Comparison of ENCODE assay signal across 16 mouse cellular contexts in the genomic region with DNA sequence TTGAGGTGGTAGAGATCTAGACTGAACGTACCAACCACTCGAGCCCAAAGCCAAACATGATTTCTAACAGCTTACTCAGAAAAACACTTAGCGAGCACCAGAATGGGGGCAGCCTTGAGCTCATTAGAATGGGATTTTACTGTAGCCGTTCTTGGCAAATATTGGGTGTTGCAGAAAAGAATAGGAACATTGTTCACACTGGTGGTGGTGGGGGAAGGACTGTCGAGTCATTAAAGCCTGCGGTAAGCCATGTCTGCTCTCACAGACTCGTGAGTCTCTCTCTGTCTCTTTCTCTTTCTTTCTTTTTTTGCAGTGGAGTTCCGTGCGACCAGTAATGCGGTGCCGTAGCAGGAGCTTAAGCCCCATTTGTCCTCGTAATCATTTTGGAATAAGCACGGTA. TPM values are rescaled to one million over a fixed set of nuclear protein-coding genes. Genes with fewer than 3 reads are reported as not detected.
A peak's percentile ranks its signal among the peaks of the same experiment; 100 is the strongest.
DNase-seq lines count a peak whose midpoint lies in the region; ATAC-seq and TF ChIP-seq lines count a peak whose summit lies in the region.
"Had no signal": no experiment of that assay in that cellular context is flagged by ENCODE, and none has a peak within 500 bp of the region (broad histone marks: within the 10 kb centered on the region; RNA-seq: fewer than 3 reads in every experiment).

No protein-coding gene starts in this region.

- no peaks in the 10 kb centered on the region for H3K9me3 ChIP-seq in hindbrain, postnatal 0 days (ENCODE audit: low read length)
- H3K9me3 ChIP-seq in hindbrain, embryonic 14.5 days (ENCODE audit: control insufficient read depth, low read length) = no peaks in the 10 kb centered on the region
- no peaks in the 10 kb centered on the region for H3K9me3 ChIP-seq in forebrain, postnatal 0 days (ENCODE audit: low read length)
- no peaks in the 10 kb centered on the region for H3K9me3 ChIP-seq in limb, embryonic 12.5 days
- H3K9me3 ChIP-seq: limb, embryonic 15.5 days had no signal

- DNase-seq in hindbrain, postnatal 0 days (ENCODE audit: low spot score) = no peak
- no peak for DNase-seq in hindbrain, embryonic 14.5 days (ENCODE audit: low spot score)
- peak; percentile 74 for DNase-seq in brain, adult 2 months (ENCODE audit: low read depth, low spot score)
- DNase-seq in forebrain, postnatal 0 days = peak; percentile 21
- DNase-seq in testis, postnatal 14 days (ENCODE audit: low spot score) = no peak
- no peak for DNase-seq in thymus, postnatal 4 days
- DNase-seq in spleen, postnatal 14 days (ENCODE audit: low spot score in 2 of 2) = no peak
- DNase-seq: heart, adult 18-20 months; heart, postnatal 36 days; kidney, postnatal 4 days; lung, postnatal 36 days had no signal

- no peak overlapping the region for H3K4me3 ChIP-seq in hindbrain, postnatal 0 days (ENCODE audit: low read length)
- no peak overlapping the region for H3K4me3 ChIP-seq in hindbrain, embryonic 14.5 days (replicated peaks; ENCODE audit: low read length)
- no peak overlapping the region for H3K4me3 ChIP-seq in forebrain, postnatal 0 days (ENCODE audit: low read depth, low read length)
- no peak overlapping the region for H3K4me3 ChIP-seq in limb, embryonic 12.5 days (replicated peaks)
- H3K4me3 ChIP-seq: erythroblast, embryonic 14.5 days; limb, embryonic 15.5 days had no signal

- H3K4me2 ChIP-seq in hindbrain, postnatal 0 days (ENCODE audit: low read depth, low read length) = no peak overlapping the region
- no peak overlapping the region for H3K4me2 ChIP-seq in hindbrain, embryonic 14.5 days (replicated peaks)
- H3K4me2 ChIP-seq in forebrain, postnatal 0 days (ENCODE audit: low read depth) = peak overlapping the region; percentile 25
- peak overlapping the region; percentile 13; the same call in 1 of the 2 replicates for H3K4me2 ChIP-seq in limb, embryonic 12.5 days
- H3K4me2 ChIP-seq: limb, embryonic 15.5 days had no signal

- no peak overlapping the region for H3K9ac ChIP-seq in hindbrain, postnatal 0 days (replicated peaks; ENCODE audit: low read length)
- H3K9ac ChIP-seq in hindbrain, embryonic 14.5 days = no peak overlapping the region
- no peak overlapping the region for H3K9ac ChIP-seq in forebrain, postnatal 0 days
- no peak overlapping the region for H3K9ac ChIP-seq in limb, embryonic 12.5 days (replicated peaks)
- H3K9ac ChIP-seq: limb, embryonic 15.5 days had no signal

- WGBS in hindbrain, postnatal 0 days = 58% methylated on average over 13 of the region's 13 CpGs
- WGBS in hindbrain, embryonic 14.5 days = 66% methylated on average over 13 of the region's 13 CpGs
- 20% methylated on average over 13 of the region's 13 CpGs for WGBS in forebrain, postnatal 0 days
- WGBS in limb, embryonic 12.5 days = 69% methylated on average over 13 of the region's 13 CpGs

- no peak overlapping the region for H3K27ac ChIP-seq in hindbrain, postnatal 0 days
- H3K27ac ChIP-seq in hindbrain, embryonic 14.5 days = no peak overlapping the region
- H3K27ac ChIP-seq in forebrain, postnatal 0 days (ENCODE audit: low read depth, low read length) = no peak overlapping the region
- peak overlapping the region; percentile 77 for H3K27ac ChIP-seq in limb, embryonic 12.5 days
- H3K27ac ChIP-seq: limb, embryonic 15.5 days had no signal

- H3K27me3 ChIP-seq in hindbrain, postnatal 0 days (ENCODE audit: insufficient read depth, low read length) = no peaks in the 10 kb centered on the region
- no peaks in the 10 kb centered on the region for H3K27me3 ChIP-seq in hindbrain, embryonic 14.5 days (ENCODE audit: control insufficient read depth, insufficient read depth, low read length)
- H3K27me3 ChIP-seq in forebrain, postnatal 0 days (ENCODE audit: insufficient read depth, low read length) = no peaks in the 10 kb centered on the region
- no peaks in the 10 kb centered on the region for H3K27me3 ChIP-seq in limb, embryonic 12.5 days
- H3K27me3 ChIP-seq: limb, embryonic 15.5 days had no signal

- no peaks in the 10 kb centered on the region for H3K36me3 ChIP-seq in hindbrain, postnatal 0 days (ENCODE audit: insufficient read depth, low read length)
- no peaks in the 10 kb centered on the region for H3K36me3 ChIP-seq in hindbrain, embryonic 14.5 days (replicated peaks; ENCODE audit: control insufficient read depth, insufficient read depth)
- no peaks in the 10 kb centered on the region for H3K36me3 ChIP-seq in forebrain, postnatal 0 days (ENCODE audit: insufficient read depth)
- H3K36me3 ChIP-seq in limb, embryonic 12.5 days = no peaks in the 10 kb centered on the region
- H3K36me3 ChIP-seq: limb, embryonic 15.5 days had no signal

- no peak for TF ChIP-seq CTCF in hindbrain, postnatal 0 days (IDR thresholded peaks at IDR 0.05; ENCODE audit: low read depth)
- TF ChIP-seq CTCF in forebrain, postnatal 0 days (IDR thresholded peaks at IDR 0.05; ENCODE audit: low read depth) = 0 out of 2 replicates have a peak, but pooled peaks have one; percentile 2

- ATAC-seq in hindbrain, postnatal 0 days = peak; percentile 45; the same call in 1 of the 2 replicates
- ATAC-seq in hindbrain, embryonic 14.5 days (ENCODE audit: low FRiP score) = no peak
- peak; percentile 54 for ATAC-seq in forebrain, postnatal 0 days
- no peak for ATAC-seq in limb, embryonic 12.5 days (ENCODE audit: insufficient number of reproducible peaks, insufficient read depth, low FRiP score, low TSS enrichment, low read depth)
- ATAC-seq: Patski had no signal

- H3K4me1 ChIP-seq in hindbrain, postnatal 0 days (ENCODE audit: insufficient read depth, low read length) = no peaks in the 10 kb centered on the region
- H3K4me1 ChIP-seq in hindbrain, embryonic 14.5 days (replicated peaks; ENCODE audit: control insufficient read depth, insufficient read depth, low read length) = no peaks in the 10 kb centered on the region
- H3K4me1 ChIP-seq in forebrain, postnatal 0 days (ENCODE audit: insufficient read depth) = no peaks in the 10 kb centered on the region
- H3K4me1 ChIP-seq in limb, embryonic 12.5 days (replicated peaks) = 0 out of 2 replicates have a peak, but pooled peaks cover 13% of the 10 kb centered on the region
- H3K4me1 ChIP-seq: limb, embryonic 15.5 days had no signal

RNA-seq across cellular contexts. Expression of a gene that starts 25.4 kb away (rescaled TPM):
- 1.2 and 1.4 TPM in 2 replicates for total RNA-seq in hindbrain, postnatal 0 days (2014; rRNA removed)
- 0.83 and 1.1 TPM in 2 replicates for polyA plus RNA-seq in hindbrain, postnatal 0 days (2015; fragmentation: Nextera tagmentation; extraction: Ambion mirVana)
- polyA plus RNA-seq in hindbrain, embryonic 14.5 days (2014; fragmentation: Nextera tagmentation; extraction: Ambion mirVana) = 0.85 and 1.4 TPM in 2 replicates
- total RNA-seq in forebrain, postnatal 0 days (2014; rRNA removed) = 1.5 and 2.6 TPM in 2 replicates
- 1.1 and 2.2 TPM in 2 replicates for polyA plus RNA-seq in forebrain, postnatal 0 days (2015; fragmentation: Nextera tagmentation; extraction: Ambion mirVana)
- 1.9 and 2.0 TPM in 2 replicates for polyA plus RNA-seq in limb, embryonic 12.5 days (2016; fragmentation: Nextera tagmentation; extraction: Ambion mirVana)
- total RNA-seq: adrenal gland, adult 18-20 months had no signal
- polyA plus RNA-seq: erythroblast, embryonic 14.5 days; Patski had no signal

RNA-seq across cellular contexts. Expression of a gene that starts 29.0 kb away (rescaled TPM):
- total RNA-seq in hindbrain, postnatal 0 days (2014; rRNA removed) = 15.3 and 19.2 TPM in 2 replicates
- polyA plus RNA-seq in hindbrain, postnatal 0 days (2015; fragmentation: Nextera tagmentation; extraction: Ambion mirVana) = 54.5 and 58.4 TPM in 2 replicates
- 42.1 and 50.3 TPM in 2 replicates for polyA plus RNA-seq in hindbrain, embryonic 14.5 days (2014; fragmentation: Nextera tagmentation; extraction: Ambion mirVana)
- 17.1 and 17.5 TPM in 2 replicates for total RNA-seq in forebrain, postnatal 0 days (2014; rRNA removed)
- polyA plus RNA-seq in forebrain, postnatal 0 days (2015; fragmentation: Nextera tagmentation; extraction: Ambion mirVana) = 25.3 and 37.8 TPM in 2 replicates
- polyA plus RNA-seq in limb, embryonic 12.5 days (2016; fragmentation: Nextera tagmentation; extraction: Ambion mirVana) = 35.1 and 38.2 TPM in 2 replicates
- polyA plus RNA-seq: erythroblast, embryonic 14.5 days had no signal

RNA-seq across cellular contexts. Expression of a gene that starts 44.3 kb away (rescaled TPM):
- not detected in 2 replicates for total RNA-seq in hindbrain, postnatal 0 days (2014; rRNA removed)
- polyA plus RNA-seq in hindbrain, postnatal 0 days (2015; fragmentation: Nextera tagmentation; extraction: Ambion mirVana) = not detected in 2 replicates
- not detected in 2 replicates for polyA plus RNA-seq in hindbrain, embryonic 14.5 days (2014; fragmentation: Nextera tagmentation; extraction: Ambion mirVana)
- total RNA-seq in forebrain, postnatal 0 days (2014; rRNA removed) = 0.14 TPM in 1 of 2 replicates, not detected in the other
- not detected in 2 replicates for polyA plus RNA-seq in forebrain, postnatal 0 days (2015; fragmentation: Nextera tagmentation; extraction: Ambion mirVana)
- polyA plus RNA-seq in limb, embryonic 12.5 days (2016; fragmentation: Nextera tagmentation; extraction: Ambion mirVana) = not detected in 2 replicates
- total RNA-seq: heart, adult 18-20 months; heart, postnatal 36 days had no signal
- polyA plus RNA-seq: erythroblast, embryonic 14.5 days; Patski had no signal

Comparison
In these comparisons a context has a peak if more than half of its experiments do, and no peak if none do; other contexts are left out.
1. ATAC-seq: peak in hindbrain, postnatal 0 days (single experiment) and forebrain, postnatal 0 days (single experiment); none in hindbrain, embryonic 14.5 days (single experiment) and limb, embryonic 12.5 days (single experiment).
2. DNase-seq: peak in brain, adult 2 months (single experiment) and forebrain, postnatal 0 days (single experiment); none in hindbrain, postnatal 0 days (single experiment), hindbrain, embryonic 14.5 days (single experiment), testis, postnatal 14 days (single experiment), thymus, postnatal 4 days (single experiment) and spleen, postnatal 14 days (0 of 2).
3. H3K4me2 ChIP-seq: peak in forebrain, postnatal 0 days (single experiment) and limb, embryonic 12.5 days (single experiment); none in hindbrain, postnatal 0 days (single experiment) and hindbrain, embryonic 14.5 days (single experiment).